Mouse (Mus musculus) ES-Bruce4 (cell line): ENCODE results near the gene Zfp872. TPM values are rescaled to one million over a fixed set of nuclear protein-coding genes. Genes with fewer than 3 reads are reported as not detected.

ENCODE experiments used
- H3K27ac ChIP-seq: 2 replicates; pipeline ENCODE4 v1.5.1; 2012; ENCODE audit warnings: low read length, inconsistent platforms; ENCODE audit not compliant: insufficient read depth
- H3K27me3 ChIP-seq: 2 replicates; pipeline ENCODE4 v1.6.1; 2012; ENCODE audit warnings: mild to moderate bottlenecking, low read length, inconsistent platforms; ENCODE audit not compliant: control insufficient read depth, poor library complexity, insufficient read depth, severe bottlenecking
- H3K36me3 ChIP-seq: 2 replicates; pipeline ENCODE4 v1.6.1; 2012; ENCODE audit warnings: inconsistent platforms, mild to moderate bottlenecking, low read length, moderate library complexity; ENCODE audit not compliant: control insufficient read depth, poor library complexity, insufficient read depth, severe bottlenecking
- H3K4me1 ChIP-seq: one replicate; pipeline ENCODE4 v1.8.1; 2011; ENCODE audit warnings: low read length; ENCODE audit not compliant: control insufficient read depth, insufficient read depth
- H3K4me3 ChIP-seq: 2 replicates; pipeline ENCODE4 v1.5.1; 2011; ENCODE audit warnings: low read depth, mild to moderate bottlenecking, low read length
- H3K9ac ChIP-seq: 2 replicates; pipeline ENCODE4 v1.6.1; 2012; ENCODE audit warnings: low read depth, mild to moderate bottlenecking, inconsistent platforms; ENCODE audit not compliant: poor library complexity, severe bottlenecking
- H3K9me3 ChIP-seq: replicated peaks from 2 replicates; pipeline ENCODE4 v1.6.1; 2012; ENCODE audit warnings: mild to moderate bottlenecking, low read length, inconsistent platforms; ENCODE audit not compliant: control insufficient read depth, poor library complexity, insufficient read depth, severe bottlenecking
- CTCF ChIP-seq: IDR thresholded peaks from one replicate; pipeline ENCODE4 v1.8.1; 2011; ENCODE audit warnings: low read depth, low read length
- EP300 ChIP-seq: IDR thresholded peaks from 2 replicates; pipeline ENCODE4 v1.6.1; 2011; ENCODE audit warnings: low read depth, low read length; ENCODE audit not compliant: insufficient read depth
- POLR2A ChIP-seq: IDR thresholded peaks from one replicate; pipeline ENCODE4 v1.8.1; 2011; ENCODE audit warnings: low read length; ENCODE audit not compliant: insufficient read depth
- polyA plus RNA-seq: library from polyadenylated mRNA; stranded (reverse); fragments of >200 nt; gene quantifications from 2 replicates; pipeline ENCODE4 v1.2.4, GENCODE M21; 2011; ENCODE audit warnings: low read depth; ENCODE audit not compliant: missing spikeins, insufficient read depth, insufficient read length

Zfp872 gene
- polyA plus RNA-seq, 1 experiment, result 1.4 TPM

- Histone ChIP-seq H3K27me3 (no peaks in the 10 kb centered on the region), H3K4me1 (no peaks in the 10 kb centered on the region), H3K36me3 (no peaks in the 10 kb centered on the region), H3K27ac (no peak overlapping the region), H3K9me3 (peaks cover 11% of the 10 kb centered on the region), H3K4me3 (no peak overlapping the region), H3K9ac (no peak overlapping the region)
- TF ChIP-seq EP300, result no peak
- TF ChIP-seq CTCF, result no peak
- no peak for TF ChIP-seq POLR2A
These were observed 25.9 kb downstream of the Zfp872 start for GRCm38 (mm10) chr9:22213785-22214194.

- Histone ChIP-seq H3K36me3 (no peaks in the 10 kb centered on the region), H3K4me1 (no peaks in the 10 kb centered on the region), H3K9me3 (peaks cover 11% of the 10 kb centered on the region), H3K27me3 (no peaks in the 10 kb centered on the region), H3K27ac (no peak overlapping the region), H3K9ac (no peak overlapping the region), H3K4me3 (no peak overlapping the region)
- TF ChIP-seq CTCF, result no peak
- TF ChIP-seq POLR2A, result no peak
- no peak for TF ChIP-seq EP300
These were observed 26.7 kb downstream of the Zfp872 start for GRCm38 (mm10) chr9:22214549-22214948.

GRCm38 (mm10) chr9:22216705-22217104 lies 28.8 kb downstream of the Zfp872 start:
- no peak overlapping the region for H3K27ac ChIP-seq
- no peaks in the 10 kb centered on the region for H3K4me1 ChIP-seq
- H3K9ac ChIP-seq, result no peak overlapping the region
- no peak overlapping the region for H3K4me3 ChIP-seq
- TF ChIP-seq EP300 (no peak), POLR2A (no peak), CTCF (no peak)
- H3K9me3 ChIP-seq, result peaks cover 11% of the 10 kb centered on the region
- H3K27me3 ChIP-seq, result no peaks in the 10 kb centered on the region
- H3K36me3 ChIP-seq, result no peaks in the 10 kb centered on the region

GRCm38 (mm10) chr9:22217858-22218493 lies 30.1 kb downstream of the Zfp872 start:
- Histone ChIP-seq H3K4me1 (no peaks in the 10 kb centered on the region), H3K27me3 (no peaks in the 10 kb centered on the region), H3K36me3 (no peaks in the 10 kb centered on the region), H3K4me3 (no peak overlapping the region), H3K27ac (no peak overlapping the region), H3K9me3 (peaks cover 4% of the 10 kb centered on the region; the same call in 1 of the 2 replicates), H3K9ac (no peak overlapping the region)
- TF ChIP-seq POLR2A (no peak), EP300 (no peak), CTCF (no peak)

- peaks cover 4% of the 10 kb centered on the region for H3K9me3 ChIP-seq
- no peaks in the 10 kb centered on the region for H3K27me3 ChIP-seq
- no peaks in the 10 kb centered on the region for H3K36me3 ChIP-seq
- H3K27ac ChIP-seq, result no peak overlapping the region
- H3K4me1 ChIP-seq, result no peaks in the 10 kb centered on the region
- H3K4me3 ChIP-seq, result no peak overlapping the region
- TF ChIP-seq POLR2A (no peak), CTCF (no peak), EP300 (no peak)
- no peak overlapping the region for H3K9ac ChIP-seq
These were observed 36.2 kb downstream of the Zfp872 start for GRCm38 (mm10) chr9:22224066-22224465.
